Mouse (Mus musculus): ENCODE results near the gene Slc35b4. TPM values are rescaled to one million over a fixed set of nuclear protein-coding genes. Genes with fewer than 3 reads are reported as not detected.

The Slc35b4 gene
- polyA plus RNA-seq, 1 experiment = 49.6 TPM

DNA sequence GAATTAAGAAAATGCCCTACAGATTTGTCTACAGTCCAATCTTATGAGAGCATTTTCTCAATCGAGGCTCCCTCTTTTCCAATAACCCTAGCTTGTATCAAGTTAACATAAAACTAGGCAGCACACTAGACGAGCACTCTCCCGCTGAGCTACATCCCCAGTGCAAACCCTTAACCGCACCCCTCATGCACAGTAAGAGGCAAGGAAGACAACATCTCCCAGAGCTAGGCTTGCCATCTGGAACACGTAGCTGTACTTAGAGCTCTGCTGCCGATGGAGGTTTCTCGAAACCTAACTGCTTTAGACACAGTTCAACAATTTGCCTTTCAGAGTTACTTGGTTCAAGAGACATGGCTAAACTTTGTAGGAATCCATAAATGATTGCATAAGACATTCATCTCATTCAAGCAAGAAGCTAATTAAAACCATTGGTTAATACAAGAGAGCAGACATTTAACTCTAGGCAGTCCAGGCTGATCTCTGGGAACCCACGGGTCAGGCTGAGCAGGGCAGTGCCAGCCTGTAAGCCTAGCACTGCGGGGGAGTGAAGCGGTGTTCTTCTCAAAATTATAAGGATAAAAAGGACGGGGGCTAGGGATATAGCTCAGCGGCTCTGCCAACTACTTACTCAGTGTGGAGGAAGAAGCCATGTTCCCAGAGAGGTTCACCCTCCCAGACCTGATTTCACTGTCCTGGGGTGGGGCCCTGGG, 5.0 kb downstream of the Slc35b4 start:
- Histone ChIP-seq H3K4me3 (ENCODE audit: control insufficient read depth, insufficient read depth, low read length) (no peak overlapping the region), H3K36me3 (ENCODE audit: control insufficient read depth, insufficient read depth, low read length) (peaks cover 28% of the 10 kb centered on the region), H3K27me3 (ENCODE audit: control insufficient read depth, insufficient read depth, low read length) (no peaks in the 10 kb centered on the region), H3K4me1 (replicated peaks; ENCODE audit: control insufficient read depth, insufficient read depth, low read length) (peaks cover 4% of the 10 kb centered on the region; the same call in 1 of the 2 replicates), H3K27ac (ENCODE audit: control insufficient read depth, insufficient read depth, low read length) (no peak overlapping the region)
- TF ChIP-seq CTCF (IDR thresholded peaks at IDR 0.05; ENCODE audit: borderline replicate concordance, control insufficient read depth, extremely low read depth, insufficient read depth, low read length, poor library complexity) (no peak), POLR2A (IDR thresholded peaks at IDR 0.05; ENCODE audit: control insufficient read depth, extremely low read depth, insufficient read depth, low read length, poor library complexity) (no peak)
- DNase-seq = no peak
- WGBS = 97% methylated on average over 12 of the region's 12 CpGs

DNA sequence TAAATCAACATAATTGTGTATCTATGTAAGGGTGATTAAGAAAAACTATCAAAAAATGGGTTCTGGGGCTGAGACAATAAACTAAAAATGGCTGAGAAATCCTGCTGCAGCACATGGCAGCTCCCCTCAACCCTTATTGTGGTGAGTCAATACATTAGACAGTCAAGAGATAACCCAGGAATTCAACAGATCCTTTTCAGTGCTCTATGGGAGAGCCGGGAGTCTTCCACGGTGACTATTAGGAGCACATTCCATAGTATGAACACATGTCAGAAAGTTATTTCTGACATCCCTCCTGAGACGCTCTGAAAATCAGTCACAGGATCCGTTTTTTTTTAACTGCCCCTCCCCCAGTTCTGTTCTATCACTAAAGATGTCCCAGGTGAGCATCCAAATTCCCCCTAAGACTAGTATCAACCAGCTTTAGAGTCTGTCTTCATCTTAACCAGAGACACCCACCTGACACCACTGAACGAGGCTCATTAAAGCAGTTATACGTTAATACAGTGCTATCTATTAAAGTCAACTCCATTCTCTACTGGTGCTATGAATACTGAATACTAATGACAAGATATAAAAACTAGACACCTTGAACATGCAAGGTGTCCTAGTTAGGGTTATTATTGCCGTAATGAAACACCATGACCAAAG, 5.9 kb downstream of the Slc35b4 start:
- no peak overlapping the region for H3K4me3 ChIP-seq (ENCODE audit: control insufficient read depth, insufficient read depth, low read length)
- 90% methylated on average over 7 of the region's 7 CpGs for WGBS
- H3K27me3 ChIP-seq (ENCODE audit: control insufficient read depth, insufficient read depth, low read length) = no peaks in the 10 kb centered on the region
- no peak for DNase-seq
- peaks cover 38% of the 10 kb centered on the region for H3K36me3 ChIP-seq (ENCODE audit: control insufficient read depth, insufficient read depth, low read length)
- no peak overlapping the region for H3K27ac ChIP-seq (ENCODE audit: control insufficient read depth, insufficient read depth, low read length)
- H3K4me1 ChIP-seq (replicated peaks; ENCODE audit: control insufficient read depth, insufficient read depth, low read length) = peaks cover 4% of the 10 kb centered on the region; the same call in 1 of the 2 replicates
- TF ChIP-seq POLR2A (IDR thresholded peaks at IDR 0.05; ENCODE audit: control insufficient read depth, extremely low read depth, insufficient read depth, low read length, poor library complexity) (no peak), CTCF (IDR thresholded peaks at IDR 0.05; ENCODE audit: borderline replicate concordance, control insufficient read depth, extremely low read depth, insufficient read depth, low read length, poor library complexity) (no peak)

DNA sequence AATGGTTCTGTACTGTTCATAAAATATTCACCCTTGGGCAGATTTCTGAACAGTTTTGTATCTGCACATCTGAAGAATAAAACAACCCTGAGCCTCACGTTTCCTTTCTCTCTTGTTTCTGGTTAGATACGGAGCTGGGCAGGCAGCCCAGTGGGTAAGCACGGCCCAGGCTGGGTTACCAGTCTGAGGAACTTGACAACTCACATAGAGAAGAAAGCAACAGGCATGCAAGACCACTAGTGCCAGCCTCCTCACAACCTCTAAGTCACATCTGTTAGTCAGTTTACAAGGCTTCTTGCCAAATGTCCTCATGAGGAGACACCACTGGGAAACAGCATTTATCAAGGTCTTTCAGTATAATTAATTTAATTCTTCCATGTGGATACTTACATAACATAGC, 8.1 kb downstream of the Slc35b4 start:
- Histone ChIP-seq H3K4me1 (replicated peaks; ENCODE audit: control insufficient read depth, insufficient read depth, low read length) (peaks cover 4% of the 10 kb centered on the region; the same call in 1 of the 2 replicates), H3K27me3 (ENCODE audit: control insufficient read depth, insufficient read depth, low read length) (no peaks in the 10 kb centered on the region), H3K27ac (ENCODE audit: control insufficient read depth, insufficient read depth, low read length) (no peak overlapping the region), H3K36me3 (ENCODE audit: control insufficient read depth, insufficient read depth, low read length) (peaks cover 56% of the 10 kb centered on the region), H3K4me3 (ENCODE audit: control insufficient read depth, insufficient read depth, low read length) (no peak overlapping the region)
- WGBS = 78% methylated on average over 3 of the region's 3 CpGs
- DNase-seq = no peak
- TF ChIP-seq CTCF (IDR thresholded peaks at IDR 0.05; ENCODE audit: borderline replicate concordance, control insufficient read depth, extremely low read depth, insufficient read depth, low read length, poor library complexity) (no peak), POLR2A (IDR thresholded peaks at IDR 0.05; ENCODE audit: control insufficient read depth, extremely low read depth, insufficient read depth, low read length, poor library complexity) (no peak)

DNA sequence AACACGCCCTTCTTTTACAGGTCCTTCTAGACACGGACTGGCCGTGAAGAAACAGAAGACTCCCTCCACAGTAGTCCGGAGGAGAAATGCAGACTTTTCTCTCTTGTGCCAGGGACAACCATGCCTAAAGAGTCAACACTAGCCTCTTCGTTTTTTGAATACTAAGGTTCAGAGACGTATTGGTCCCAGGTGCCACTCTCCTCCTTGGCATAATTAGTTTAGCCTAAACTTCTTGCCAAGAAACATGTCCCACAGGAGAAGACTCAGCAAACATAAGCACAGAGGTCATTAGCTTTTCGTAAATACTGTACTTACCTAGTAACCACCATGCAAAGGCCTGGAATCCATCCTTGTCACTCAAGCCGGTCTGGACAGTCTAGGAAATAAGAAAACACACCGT, 13.9 kb downstream of the Slc35b4 start:
- TF ChIP-seq CTCF (IDR thresholded peaks at IDR 0.05; ENCODE audit: borderline replicate concordance, control insufficient read depth, extremely low read depth, insufficient read depth, low read length, poor library complexity) (no peak), POLR2A (IDR thresholded peaks at IDR 0.05; ENCODE audit: control insufficient read depth, extremely low read depth, insufficient read depth, low read length, poor library complexity) (no peak)
- Histone ChIP-seq H3K36me3 (ENCODE audit: control insufficient read depth, insufficient read depth, low read length) (peaks cover 89% of the 10 kb centered on the region), H3K4me1 (replicated peaks; ENCODE audit: control insufficient read depth, insufficient read depth, low read length) (no peaks in the 10 kb centered on the region), H3K4me3 (ENCODE audit: control insufficient read depth, insufficient read depth, low read length) (no peak overlapping the region), H3K27me3 (ENCODE audit: control insufficient read depth, insufficient read depth, low read length) (no peaks in the 10 kb centered on the region), H3K27ac (ENCODE audit: control insufficient read depth, insufficient read depth, low read length) (no peak overlapping the region)
- no peak for DNase-seq
- WGBS = 97% methylated on average over 9 of the region's 9 CpGs

DNA sequence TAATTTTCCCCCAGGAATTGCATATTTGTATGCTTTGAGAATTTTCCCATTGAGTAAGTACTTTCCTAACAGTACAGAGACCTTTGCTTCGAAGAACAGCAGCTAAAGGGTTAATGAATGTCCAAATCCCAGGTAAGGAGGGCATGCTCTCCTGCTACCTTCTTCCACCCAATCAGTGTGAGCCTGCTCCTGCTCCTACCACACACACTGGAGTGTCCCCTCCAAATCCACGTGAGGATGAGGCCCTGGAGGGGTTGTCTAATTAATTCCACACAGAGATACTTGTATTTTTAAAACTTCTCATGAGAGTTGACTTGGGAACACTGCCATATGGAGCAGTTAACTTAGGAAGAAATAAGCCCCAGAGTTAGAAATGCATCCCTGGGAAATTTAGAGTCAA, 14.3 kb downstream of the Slc35b4 start:
- no peak overlapping the region for H3K4me3 ChIP-seq (ENCODE audit: control insufficient read depth, insufficient read depth, low read length)
- DNase-seq = no peak
- no peak overlapping the region for H3K27ac ChIP-seq (ENCODE audit: control insufficient read depth, insufficient read depth, low read length)
- WGBS = 90% methylated on average over 2 of the region's 2 CpGs
- TF ChIP-seq POLR2A (IDR thresholded peaks at IDR 0.05; ENCODE audit: control insufficient read depth, extremely low read depth, insufficient read depth, low read length, poor library complexity) = no peak
- no peak for TF ChIP-seq CTCF (IDR thresholded peaks at IDR 0.05; ENCODE audit: borderline replicate concordance, control insufficient read depth, extremely low read depth, insufficient read depth, low read length, poor library complexity)
- H3K27me3 ChIP-seq (ENCODE audit: control insufficient read depth, insufficient read depth, low read length) = no peaks in the 10 kb centered on the region
- H3K36me3 ChIP-seq (ENCODE audit: control insufficient read depth, insufficient read depth, low read length) = peaks cover 93% of the 10 kb centered on the region
- H3K4me1 ChIP-seq (replicated peaks; ENCODE audit: control insufficient read depth, insufficient read depth, low read length) = peaks cover 3% of the 10 kb centered on the region

DNA sequence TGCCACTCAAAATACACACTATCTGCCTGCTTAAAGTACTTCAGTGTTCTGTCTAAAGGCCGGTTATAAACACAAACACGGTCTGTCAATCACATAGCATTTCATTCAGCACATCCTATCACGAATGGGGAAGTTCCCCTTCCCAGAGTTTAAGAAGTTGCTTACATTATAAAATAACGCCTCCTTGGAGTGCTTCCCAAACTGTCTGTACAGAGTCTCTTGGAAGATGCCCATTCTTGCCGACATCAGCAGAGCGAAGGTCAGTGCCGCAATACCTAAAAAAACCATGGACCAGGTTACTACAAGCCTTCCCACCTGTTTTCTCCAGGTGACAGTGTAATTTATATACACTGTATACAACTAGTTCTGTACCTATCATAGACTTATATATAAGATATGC, 15.4 kb downstream of the Slc35b4 start:
- 92% methylated on average over 7 of the region's 7 CpGs for WGBS
- Histone ChIP-seq H3K4me3 (ENCODE audit: control insufficient read depth, insufficient read depth, low read length) (no peak overlapping the region), H3K36me3 (ENCODE audit: control insufficient read depth, insufficient read depth, low read length) (peaks cover 88% of the 10 kb centered on the region), H3K27ac (ENCODE audit: control insufficient read depth, insufficient read depth, low read length) (no peak overlapping the region), H3K27me3 (ENCODE audit: control insufficient read depth, insufficient read depth, low read length) (no peaks in the 10 kb centered on the region), H3K4me1 (replicated peaks; ENCODE audit: control insufficient read depth, insufficient read depth, low read length) (peaks cover 13% of the 10 kb centered on the region)
- TF ChIP-seq CTCF (IDR thresholded peaks at IDR 0.05; ENCODE audit: borderline replicate concordance, control insufficient read depth, extremely low read depth, insufficient read depth, low read length, poor library complexity) = no peak
- no peak for TF ChIP-seq POLR2A (IDR thresholded peaks at IDR 0.05; ENCODE audit: control insufficient read depth, extremely low read depth, insufficient read depth, low read length, poor library complexity)
- no peak for DNase-seq
